Mouse (Mus musculus): ENCODE data around the gene Sema3b. TPM values are rescaled to one million over a fixed set of nuclear protein-coding genes. Genes with fewer than 3 reads are reported as not detected.
"Not testable (repeated sequence)": the region's sequence is repeated elsewhere in the genome, so short reads cannot be mapped to it uniquely, and the experiment has no call there.

The Sema3b gene
- total RNA-seq, 2 experiments from 2014 or later, result 50.9 to 52.0 TPM

GRCm38 (mm10) chr9:107571534-107572326, 37.3 kb downstream of the Sema3b start:
- DNase-seq (ENCODE audit: low spot score in 2 of 2), result no peak

- no peak for DNase-seq (ENCODE audit: low spot score in 2 of 2)
Measured at GRCm38 (mm10) chr9:107570845-107571244, 38.2 kb downstream of the Sema3b start.

- no peak for DNase-seq (ENCODE audit: low spot score in 2 of 2)
Measured at GRCm38 (mm10) chr9:107570016-107570415, 39.0 kb downstream of the Sema3b start.

GRCm38 (mm10) chr9:107569270-107569669, 39.8 kb downstream of the Sema3b start:
- DNase-seq (ENCODE audit: low spot score in 2 of 2), result no peak

- DNase-seq (ENCODE audit: low spot score in 2 of 2), result peak; percentile 68 to 85
Measured at GRCm38 (mm10) chr9:107568331-107569261, 40.4 kb downstream of the Sema3b start.

GRCm38 (mm10) chr9:107567702-107568319, 41.2 kb downstream of the Sema3b start, which contains the start of gene Hyal2:
Hyal2 (plus strand) TSS chr9:107567945.
- DNase-seq (ENCODE audit: low spot score in 2 of 2), result no peak

GRCm38 (mm10) chr9:107566855-107567254, 42.2 kb downstream of the Sema3b start:
- no peak for DNase-seq (ENCODE audit: low spot score in 2 of 2)

- peak in 1 of 2 experiments; percentile 79 for DNase-seq (ENCODE audit: low spot score in 2 of 2)
Measured at GRCm38 (mm10) chr9:107566041-107566709, 42.9 kb downstream of the Sema3b start.

GRCm38 (mm10) chr9:107565556-107565955, 43.5 kb downstream of the Sema3b start:
- DNase-seq (ENCODE audit: low spot score in 2 of 2), result not testable (repeated sequence)

- peak; percentile 83 to 92 for DNase-seq (ENCODE audit: low spot score in 2 of 2)
Measured at GRCm38 (mm10) chr9:107563029-107563581, 45.9 kb downstream of the Sema3b start, which contains the start of gene Tusc2. Tusc2 (plus strand) TSS chr9:107563255.

- no peak for DNase-seq (ENCODE audit: low spot score in 2 of 2)
Measured at GRCm38 (mm10) chr9:107556346-107556745, 52.7 kb downstream of the Sema3b start.

GRCm38 (mm10) chr9:107555701-107556100, 53.3 kb downstream of the Sema3b start:
- DNase-seq (ENCODE audit: low spot score in 2 of 2), result no peak

- peak in 1 of 2 experiments; percentile 64 for DNase-seq (ENCODE audit: low spot score in 2 of 2)
Measured at GRCm38 (mm10) chr9:107555031-107555457, 54.0 kb downstream of the Sema3b start.

- peak; percentile 89 to 95 for DNase-seq (ENCODE audit: low spot score in 2 of 2)
Measured at GRCm38 (mm10) chr9:107554319-107554825, 54.7 kb downstream of the Sema3b start.

GRCm38 (mm10) chr9:107553541-107554318, 55.3 kb downstream of the Sema3b start:
- DNase-seq (ENCODE audit: low spot score in 2 of 2), result no peak

GRCm38 (mm10) chr9:107552690-107553393, 56.2 kb downstream of the Sema3b start:
- no peak for DNase-seq (ENCODE audit: low spot score in 2 of 2)

- DNase-seq (ENCODE audit: low spot score in 2 of 2), result no peak
Measured at GRCm38 (mm10) chr9:107551890-107552355, 57.1 kb downstream of the Sema3b start.

- DNase-seq (ENCODE audit: low spot score in 2 of 2), result peak; percentile 64 to 72
Measured at GRCm38 (mm10) chr9:107551117-107551889, 57.7 kb downstream of the Sema3b start, which contains the start of gene Rassf1. Rassf1 (plus strand) TSS chr9:107551555.
